Mouse (Mus musculus): ENCODE measurements around the gene Olfr350. TPM values are rescaled to one million over a fixed set of nuclear protein-coding genes. Genes with fewer than 3 reads are reported as not detected.

The Olfr350 gene
- polyA plus RNA-seq (2012; rRNA removed) = not detected in 2 replicates

DNA sequence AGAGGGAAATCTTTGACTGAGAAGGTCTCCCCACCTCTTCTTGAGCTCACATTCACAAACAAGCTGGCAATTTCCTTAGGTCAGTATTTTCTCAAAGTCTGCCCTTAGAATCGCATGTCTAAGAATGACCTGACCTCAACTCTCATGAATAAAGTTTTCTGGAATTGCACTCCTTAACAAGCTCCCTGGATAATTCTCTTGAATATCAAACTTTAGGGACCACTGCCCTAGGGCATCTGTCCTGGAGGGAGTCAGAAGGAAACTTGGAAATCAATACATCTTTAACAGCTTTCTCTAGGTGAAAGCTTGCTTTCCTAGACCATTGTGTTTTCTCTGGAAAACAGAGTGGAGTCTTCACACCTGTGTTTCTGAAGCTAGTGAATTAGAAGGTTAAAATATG lies at the start of gene Olfr350:
TSS of gene Olfr350 (plus strand) at position 301 of the 400 bp plus-strand sequence.
- 95% methylated on average over 1 of the region's 1 CpGs for WGBS
- no peak within 1 kb of the TSS for H3K27ac ChIP-seq (ENCODE audit: control insufficient read depth, insufficient read depth, low read length)
- TF ChIP-seq CTCF (IDR thresholded peaks at IDR 0.05; ENCODE audit: borderline replicate concordance, control insufficient read depth, extremely low read depth, insufficient read depth, low read length, poor library complexity) = no peak
- TF ChIP-seq POLR2A (IDR thresholded peaks at IDR 0.05; ENCODE audit: control insufficient read depth, extremely low read depth, insufficient read depth, low read length, poor library complexity) = no peak

DNA sequence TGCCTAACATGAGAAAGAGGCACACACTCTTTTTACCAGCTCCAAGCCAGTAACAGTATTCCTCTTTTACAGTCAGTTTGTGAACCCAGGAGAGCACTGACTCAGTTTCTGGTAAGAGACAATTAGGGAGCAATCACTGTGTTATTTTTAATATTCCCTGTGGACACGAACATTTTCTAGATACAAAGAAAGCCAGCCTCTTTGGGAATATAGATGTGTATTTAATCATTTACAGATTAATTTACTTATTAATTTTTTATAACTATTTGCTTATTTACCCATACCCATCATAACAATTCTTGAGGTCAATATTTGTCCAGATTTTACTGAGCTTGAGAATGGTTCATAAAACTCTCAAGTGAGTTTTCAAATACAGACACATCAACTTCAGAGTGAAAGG lies 29.2 kb upstream of the Olfr350 start, which contains the start of gene Olfr3:
TSS of gene Olfr3 (minus strand) at position 101 of the 400 bp plus-strand sequence.
- H3K36me3 ChIP-seq (ENCODE audit: control insufficient read depth, insufficient read depth, low read length) = no peaks in the 10 kb centered on the region
- H3K27ac ChIP-seq (ENCODE audit: control insufficient read depth, insufficient read depth, low read length) = no peak within 1 kb of the TSS
- no peak for DNase-seq
- WGBS = 72% methylated on average over 1 of the region's 1 CpGs
- no peak for TF ChIP-seq CTCF (IDR thresholded peaks at IDR 0.05; ENCODE audit: borderline replicate concordance, control insufficient read depth, extremely low read depth, insufficient read depth, low read length, poor library complexity)
- no peak for TF ChIP-seq POLR2A (IDR thresholded peaks at IDR 0.05; ENCODE audit: control insufficient read depth, extremely low read depth, insufficient read depth, low read length, poor library complexity)
- H3K4me1 ChIP-seq (replicated peaks; ENCODE audit: control insufficient read depth, insufficient read depth, low read length) = no peaks in the 10 kb centered on the region
- no peak within 1 kb of the TSS for H3K4me3 ChIP-seq (ENCODE audit: control insufficient read depth, insufficient read depth, low read length)
- H3K27me3 ChIP-seq (ENCODE audit: control insufficient read depth, insufficient read depth, low read length) = no peaks in the 10 kb centered on the region

More for the DNA sequence above, at the start of gene Olfr350:
- no peak for DNase-seq
- Histone ChIP-seq H3K4me3 (ENCODE audit: control insufficient read depth, insufficient read depth, low read length) (no peak within 1 kb of the TSS), H3K27me3 (ENCODE audit: control insufficient read depth, insufficient read depth, low read length) (no peaks in the 10 kb centered on the region), H3K36me3 (ENCODE audit: control insufficient read depth, insufficient read depth, low read length) (no peaks in the 10 kb centered on the region), H3K4me1 (replicated peaks; ENCODE audit: control insufficient read depth, insufficient read depth, low read length) (no peaks in the 10 kb centered on the region)

DNA sequence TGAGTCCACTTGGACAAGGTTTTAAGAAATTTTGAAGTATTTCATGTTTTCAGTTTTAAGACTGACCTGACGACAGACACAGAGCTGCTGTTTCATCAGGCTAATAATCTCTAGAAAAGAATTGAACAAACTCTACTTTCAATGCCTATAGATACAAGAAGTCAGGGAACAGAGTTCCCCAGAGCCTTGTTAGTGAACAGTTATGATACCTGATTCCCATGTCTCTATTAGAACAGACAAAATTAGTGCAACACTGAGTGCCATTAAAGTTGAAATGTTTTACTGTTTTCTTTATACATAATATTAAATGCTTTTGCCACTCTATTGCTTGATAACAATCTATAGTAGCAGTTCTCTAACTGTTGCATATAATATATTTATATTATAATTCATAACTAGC lies 16.4 kb downstream of the Olfr350 start, which contains the start of gene Olfr351:
TSS of gene Olfr351 (minus strand) at position 101 of the 400 bp plus-strand sequence.
- no peaks in the 10 kb centered on the region for H3K4me1 ChIP-seq (replicated peaks; ENCODE audit: control insufficient read depth, insufficient read depth, low read length)
- TF ChIP-seq CTCF (IDR thresholded peaks at IDR 0.05; ENCODE audit: borderline replicate concordance, control insufficient read depth, extremely low read depth, insufficient read depth, low read length, poor library complexity) = no peak
- no peak for TF ChIP-seq POLR2A (IDR thresholded peaks at IDR 0.05; ENCODE audit: control insufficient read depth, extremely low read depth, insufficient read depth, low read length, poor library complexity)
- H3K4me3 ChIP-seq (ENCODE audit: control insufficient read depth, insufficient read depth, low read length) = no peak within 1 kb of the TSS

DNA sequence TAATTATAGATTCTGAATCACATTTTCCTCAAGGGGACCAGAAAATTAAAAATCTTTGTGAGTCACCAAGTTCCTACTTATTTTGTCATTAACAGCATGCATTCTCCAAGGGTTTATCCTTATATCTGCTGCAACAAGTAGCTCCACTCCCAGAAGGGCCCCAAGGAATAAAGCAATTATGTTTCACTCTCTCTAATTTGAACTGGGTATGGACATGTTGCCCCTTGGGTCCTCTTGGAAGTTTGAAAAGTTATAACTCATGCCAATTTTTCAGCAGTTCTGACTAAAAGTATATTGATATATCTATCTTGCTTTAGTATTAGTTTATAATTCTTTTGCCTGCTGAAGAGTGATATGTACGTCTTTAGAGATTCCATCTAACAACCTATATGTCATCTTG lies 22.1 kb downstream of the Olfr350 start, which contains the start of gene Olfr352:
TSS of gene Olfr352 (plus strand) at position 301 of the 400 bp plus-strand sequence.
- Histone ChIP-seq H3K4me3 (ENCODE audit: control insufficient read depth, insufficient read depth, low read length) (no peak within 1 kb of the TSS), H3K27ac (ENCODE audit: control insufficient read depth, insufficient read depth, low read length) (no peak within 1 kb of the TSS), H3K4me1 (replicated peaks; ENCODE audit: control insufficient read depth, insufficient read depth, low read length) (no peaks in the 10 kb centered on the region), H3K27me3 (ENCODE audit: control insufficient read depth, insufficient read depth, low read length) (no peaks in the 10 kb centered on the region), H3K36me3 (ENCODE audit: control insufficient read depth, insufficient read depth, low read length) (no peaks in the 10 kb centered on the region)
- DNase-seq = no peak
- TF ChIP-seq POLR2A (IDR thresholded peaks at IDR 0.05; ENCODE audit: control insufficient read depth, extremely low read depth, insufficient read depth, low read length, poor library complexity) = no peak
- TF ChIP-seq CTCF (IDR thresholded peaks at IDR 0.05; ENCODE audit: borderline replicate concordance, control insufficient read depth, extremely low read depth, insufficient read depth, low read length, poor library complexity) = no peak
- 91% methylated on average over 1 of the region's 1 CpGs for WGBS

More for the DNA sequence above, 16.4 kb downstream of the Olfr350 start, which contains the start of gene Olfr351:
- DNase-seq = no peak
- WGBS = 89% methylated on average over 1 of the region's 1 CpGs
- no peaks in the 10 kb centered on the region for H3K36me3 ChIP-seq (ENCODE audit: control insufficient read depth, insufficient read depth, low read length)
- no peak within 1 kb of the TSS for H3K27ac ChIP-seq (ENCODE audit: control insufficient read depth, insufficient read depth, low read length)
- no peaks in the 10 kb centered on the region for H3K27me3 ChIP-seq (ENCODE audit: control insufficient read depth, insufficient read depth, low read length)

DNA sequence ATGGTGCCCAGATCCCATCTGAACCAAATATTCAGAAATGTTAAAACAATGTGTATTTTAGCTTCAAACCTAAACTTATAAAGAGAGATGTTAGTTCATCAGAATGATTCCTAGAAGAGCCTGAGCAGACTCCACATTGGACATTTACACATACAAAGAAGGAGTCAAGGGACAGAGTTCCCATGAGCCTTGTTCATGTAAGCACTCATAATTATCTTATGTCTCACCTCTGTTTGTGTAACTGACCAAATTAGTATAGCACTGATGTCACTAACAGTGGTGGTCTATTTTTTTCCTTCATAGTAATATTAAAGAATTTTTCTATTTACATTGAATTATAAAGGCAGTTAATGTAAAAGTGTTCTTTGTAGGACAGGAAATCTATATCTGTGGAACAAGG lies 46.7 kb downstream of the Olfr350 start, which contains the start of gene Olfr353:
TSS of gene Olfr353 (minus strand) at position 101 of the 400 bp plus-strand sequence.
- Histone ChIP-seq H3K4me1 (replicated peaks; ENCODE audit: control insufficient read depth, insufficient read depth, low read length) (no peaks in the 10 kb centered on the region), H3K36me3 (ENCODE audit: control insufficient read depth, insufficient read depth, low read length) (no peaks in the 10 kb centered on the region), H3K27ac (ENCODE audit: control insufficient read depth, insufficient read depth, low read length) (no peak within 1 kb of the TSS), H3K4me3 (ENCODE audit: control insufficient read depth, insufficient read depth, low read length) (no peak within 1 kb of the TSS), H3K27me3 (ENCODE audit: control insufficient read depth, insufficient read depth, low read length) (no peaks in the 10 kb centered on the region)
- TF ChIP-seq POLR2A (IDR thresholded peaks at IDR 0.05; ENCODE audit: control insufficient read depth, extremely low read depth, insufficient read depth, low read length, poor library complexity) (no peak), CTCF (IDR thresholded peaks at IDR 0.05; ENCODE audit: borderline replicate concordance, control insufficient read depth, extremely low read depth, insufficient read depth, low read length, poor library complexity) (no peak)
- DNase-seq = no peak

DNA sequence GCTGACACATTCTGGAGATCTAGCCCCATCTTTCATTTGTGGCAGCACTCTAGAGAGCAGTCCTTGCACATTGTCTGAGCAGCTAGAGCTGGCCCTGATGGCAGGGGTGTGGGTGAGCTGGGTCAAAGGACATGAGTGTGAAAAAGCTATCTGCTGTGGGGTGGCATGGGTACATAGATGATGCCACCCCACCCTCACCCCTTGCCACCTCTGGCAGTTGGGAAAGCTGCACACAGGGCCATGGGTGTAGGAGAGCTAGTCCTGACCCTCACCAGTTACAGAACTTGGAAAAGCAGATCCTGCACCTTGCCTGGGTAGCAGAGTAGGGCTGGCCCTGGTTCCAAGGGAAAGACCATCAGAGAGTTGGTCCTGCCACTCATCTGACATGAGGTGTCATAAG lies 51.0 kb downstream of the Olfr350 start:
- Histone ChIP-seq H3K4me3 (ENCODE audit: control insufficient read depth, insufficient read depth, low read length) (no peak overlapping the region), H3K36me3 (ENCODE audit: control insufficient read depth, insufficient read depth, low read length) (no peaks in the 10 kb centered on the region), H3K4me1 (replicated peaks; ENCODE audit: control insufficient read depth, insufficient read depth, low read length) (no peaks in the 10 kb centered on the region), H3K27ac (ENCODE audit: control insufficient read depth, insufficient read depth, low read length) (no peak overlapping the region), H3K27me3 (ENCODE audit: control insufficient read depth, insufficient read depth, low read length) (no peaks in the 10 kb centered on the region)
- TF ChIP-seq CTCF (IDR thresholded peaks at IDR 0.05; ENCODE audit: borderline replicate concordance, control insufficient read depth, extremely low read depth, insufficient read depth, low read length, poor library complexity) (no peak), POLR2A (IDR thresholded peaks at IDR 0.05; ENCODE audit: control insufficient read depth, extremely low read depth, insufficient read depth, low read length, poor library complexity) (no peak)
- DNase-seq = no peak

Other genes with a start within 250 kb of the Olfr350 start
- gene Olfr345, start 206.3 kb upstream of the Olfr350 start, polyA plus RNA-seq (2012; rRNA removed) = not detected in 2 replicates
- not detected in 2 replicates for gene Olfr346, start 160.5 kb upstream of the Olfr350 start, polyA plus RNA-seq (2012; rRNA removed)
- not detected in 2 replicates for gene Olfr347, start 114.4 kb upstream of the Olfr350 start, polyA plus RNA-seq (2012; rRNA removed)
- not detected in 2 replicates for gene Olfr348, start 62.0 kb upstream of the Olfr350 start, polyA plus RNA-seq (2012; rRNA removed)
- gene Olfr50, start 55.8 kb upstream of the Olfr350 start, polyA plus RNA-seq (2012; rRNA removed) = not detected in 2 replicates
- gene Olfr3, start 29.3 kb upstream of the Olfr350 start, polyA plus RNA-seq (2012; rRNA removed) = not detected in 2 replicates
- gene Olfr351, start 16.4 kb downstream of the Olfr350 start, polyA plus RNA-seq (2012; rRNA removed) = not detected in 2 replicates
- gene Olfr352, start 22.1 kb downstream of the Olfr350 start, polyA plus RNA-seq (2012; rRNA removed) = not detected in 2 replicates
- gene Olfr353, start 46.6 kb downstream of the Olfr350 start, polyA plus RNA-seq (2012; rRNA removed) = not detected in 2 replicates
- not detected in 2 replicates for gene Olfr354, start 59.4 kb downstream of the Olfr350 start, polyA plus RNA-seq (2012; rRNA removed)
- not detected in 2 replicates for gene Olfr355, start 82.6 kb downstream of the Olfr350 start, polyA plus RNA-seq (2012; rRNA removed)
- not detected in 2 replicates for gene Olfr356, start 90.8 kb downstream of the Olfr350 start, polyA plus RNA-seq (2012; rRNA removed)
- gene Olfr357, start 147.5 kb downstream of the Olfr350 start, polyA plus RNA-seq (2012; rRNA removed) = not detected in 2 replicates
- gene Olfr358, start 163.0 kb downstream of the Olfr350 start, polyA plus RNA-seq (2012; rRNA removed) = not detected in 2 replicates
- not detected in 2 replicates for gene Olfr360, start 219.4 kb downstream of the Olfr350 start, polyA plus RNA-seq (2012; rRNA removed)
- gene Olfr361, start 243.0 kb downstream of the Olfr350 start, polyA plus RNA-seq (2012; rRNA removed) = not detected in 2 replicates